ENCODE assay signal across 25 mouse cellular contexts in genomic region chr1:68451274-68451673, GRCm38 (mm10).
A peak's percentile ranks its signal among the peaks of the same experiment; 100 is the strongest.
DNase-seq lines count a peak whose midpoint lies in the region; ATAC-seq and TF ChIP-seq lines count a peak whose summit lies in the region.
"Had no signal": no experiment of that assay in that cellular context is flagged by ENCODE, and none has a peak within 500 bp of the region (broad histone marks: within the 10 kb centered on the region; RNA-seq: fewer than 3 reads in every experiment).

No protein-coding gene starts in this region.

- no peak for TF ChIP-seq POLR2A in lung, adult 2 months (IDR thresholded peaks at IDR 0.05; ENCODE audit: borderline replicate concordance, extremely low read depth, low read depth, low read length)

- no peak overlapping the region for H3K4me2 ChIP-seq in midbrain, postnatal 0 days (ENCODE audit: low read depth, low read length, poor library complexity, severe bottlenecking)
- H3K4me2 ChIP-seq: embryonic facial prominence, embryonic 13.5 days; forebrain, embryonic 12.5 days; forebrain, embryonic 15.5 days; heart, embryonic 13.5 days; hindbrain, embryonic 15.5 days; intestine, embryonic 15.5 days had no signal

- no peak for ATAC-seq in midbrain, postnatal 0 days (ENCODE audit: low FRiP score)
- ATAC-seq: CD4-positive, CD25-positive, alpha-beta regulatory T cell, adult 4 months; forebrain, embryonic 15.5 days; intestine, embryonic 15.5 days had no signal

- no peaks in the 10 kb centered on the region for H3K9me3 ChIP-seq in midbrain, postnatal 0 days (ENCODE audit: low read length)
- no peaks in the 10 kb centered on the region for H3K9me3 ChIP-seq in midbrain, embryonic 10.5 days (replicated peaks)
- H3K9me3 ChIP-seq: embryonic facial prominence, embryonic 10.5 days; embryonic facial prominence, embryonic 13.5 days; forebrain, embryonic 12.5 days; forebrain, embryonic 15.5 days; heart, embryonic 10.5 days; heart, embryonic 13.5 days; hindbrain, embryonic 15.5 days; intestine, embryonic 15.5 days had no signal

- no peak for TF ChIP-seq CTCF in midbrain, postnatal 0 days (IDR thresholded peaks at IDR 0.05)
- TF ChIP-seq CTCF in lung, adult 2 months (IDR thresholded peaks at IDR 0.05; ENCODE audit: insufficient read depth, low read length) = no peak

- peak; percentile 33 for DNase-seq in cerebellum, adult 9-10 months
- DNase-seq in cerebellum, adult 8-10 months = no peak
- peak; percentile 50 for DNase-seq in midbrain, postnatal 0 days (ENCODE audit: low spot score)
- DNase-seq in midbrain, embryonic 10.5 days (ENCODE audit: low spot score) = no peak
- peak; percentile 10 for DNase-seq in cerebellum, adult 9-11 months
- peak; percentile 18 to 38 for DNase-seq in cerebellum, postnatal 25 days
- DNase-seq in adrenal gland, adult 8-10 months = no peak
- no peak for DNase-seq in lung, adult 2 months
- DNase-seq: adrenal gland, postnatal 25 days; gastrocnemius, postnatal 10 days; gastrocnemius, postnatal 36 days; heart, adult 2 months; heart, postnatal 14 days; heart, postnatal 4 days; kidney, adult 11 months had no signal

- H3K4me1 ChIP-seq in midbrain, postnatal 0 days (ENCODE audit: insufficient read depth, low read length) = no peaks in the 10 kb centered on the region
- H3K4me1 ChIP-seq in midbrain, embryonic 10.5 days = peaks cover 24% of the 10 kb centered on the region
- H3K4me1 ChIP-seq in lung, adult 2 months (ENCODE audit: control insufficient read depth, insufficient read depth, low read length) = no peaks in the 10 kb centered on the region
- H3K4me1 ChIP-seq: embryonic facial prominence, embryonic 10.5 days; embryonic facial prominence, embryonic 13.5 days; forebrain, embryonic 15.5 days; heart, embryonic 10.5 days; heart, embryonic 13.5 days; hindbrain, embryonic 15.5 days; intestine, embryonic 15.5 days had no signal

- no peak overlapping the region for H3K9ac ChIP-seq in midbrain, postnatal 0 days (replicated peaks; ENCODE audit: low read length, poor library complexity, severe bottlenecking)
- H3K9ac ChIP-seq: embryonic facial prominence, embryonic 13.5 days; forebrain, embryonic 12.5 days; forebrain, embryonic 15.5 days; heart, embryonic 13.5 days; hindbrain, embryonic 15.5 days; intestine, embryonic 15.5 days had no signal

- no peak overlapping the region for H3K4me3 ChIP-seq in midbrain, postnatal 0 days (ENCODE audit: low read depth, low read length)
- no peak overlapping the region for H3K4me3 ChIP-seq in midbrain, embryonic 10.5 days
- no peak overlapping the region for H3K4me3 ChIP-seq in lung, adult 2 months (replicated peaks; ENCODE audit: extremely low read depth, low read depth, low read length)
- H3K4me3 ChIP-seq: embryonic facial prominence, embryonic 10.5 days; embryonic facial prominence, embryonic 13.5 days; erythroblast, embryonic 14.5 days; forebrain, embryonic 12.5 days; forebrain, embryonic 15.5 days; heart, adult 2 months; heart, embryonic 10.5 days; heart, embryonic 13.5 days; hindbrain, embryonic 15.5 days; intestine, embryonic 15.5 days had no signal

- H3K36me3 ChIP-seq in midbrain, postnatal 0 days (ENCODE audit: insufficient read depth, low read length) = no peaks in the 10 kb centered on the region
- no peaks in the 10 kb centered on the region for H3K36me3 ChIP-seq in midbrain, embryonic 10.5 days
- H3K36me3 ChIP-seq: embryonic facial prominence, embryonic 10.5 days; embryonic facial prominence, embryonic 13.5 days; forebrain, embryonic 12.5 days; forebrain, embryonic 15.5 days; heart, embryonic 10.5 days; heart, embryonic 13.5 days; hindbrain, embryonic 15.5 days; intestine, embryonic 15.5 days had no signal

- no peak overlapping the region for H3K27ac ChIP-seq in midbrain, postnatal 0 days (ENCODE audit: low read depth, low read length)
- no peak overlapping the region for H3K27ac ChIP-seq in midbrain, embryonic 10.5 days (replicated peaks)
- H3K27ac ChIP-seq: embryonic facial prominence, embryonic 10.5 days; embryonic facial prominence, embryonic 13.5 days; forebrain, embryonic 12.5 days; forebrain, embryonic 15.5 days; heart, adult 2 months; heart, embryonic 10.5 days; heart, embryonic 13.5 days; hindbrain, embryonic 15.5 days; intestine, embryonic 15.5 days had no signal

- H3K27me3 ChIP-seq in midbrain, postnatal 0 days (ENCODE audit: insufficient read depth, low read length) = no peaks in the 10 kb centered on the region
- no peaks in the 10 kb centered on the region for H3K27me3 ChIP-seq in midbrain, embryonic 10.5 days (ENCODE audit: low read depth, poor library complexity, severe bottlenecking)
- H3K27me3 ChIP-seq: embryonic facial prominence, embryonic 13.5 days; forebrain, embryonic 12.5 days; forebrain, embryonic 15.5 days; heart, embryonic 13.5 days; hindbrain, embryonic 15.5 days; intestine, embryonic 15.5 days had no signal

- 88% methylated on average over 1 of the region's 1 CpGs for WGBS in midbrain, postnatal 0 days
- WGBS in midbrain, embryonic 10.5 days = 85% methylated on average over 1 of the region's 1 CpGs
- WGBS in lung, adult 2 months = 85% methylated on average over 1 of the region's 1 CpGs

Comparison
In these comparisons a context has a peak if more than half of its experiments do, and no peak if none do; other contexts are left out.
1. DNase-seq: peak in cerebellum, adult 9-10 months (single experiment), midbrain, postnatal 0 days (single experiment), cerebellum, adult 9-11 months (single experiment) and cerebellum, postnatal 25 days (2 of 2); none in cerebellum, adult 8-10 months (single experiment), midbrain, embryonic 10.5 days (single experiment), adrenal gland, adult 8-10 months (single experiment) and lung, adult 2 months (single experiment).